Mouse (Mus musculus) limb, embryonic 14.5 days (tissue): ENCODE measurements around the gene Brd7. TPM values are rescaled to one million over a fixed set of nuclear protein-coding genes. Genes with fewer than 3 reads are reported as not detected.

Experiments
- ATAC-seq: fragments of 200-750 bp; cut with Nextera tagmentation; 2 replicates; pipeline ENCODE4 v1.8.0; 2017; ENCODE audit warnings: low read depth, moderate number of reproducible peaks, moderate TSS enrichment; ENCODE audit not compliant: low FRiP score
- DNase-seq: peaks from one replicate; pipeline ENCODE4 v3.0.0-alpha.2; 2015; ENCODE audit warnings: low spot score
- H3K27ac ChIP-seq: fragments of 300-500 bp; sonication (generic); replicated peaks from 2 replicates; pipeline ENCODE4 v1.5.1; 2014; ENCODE audit warnings: low read depth, mild to moderate bottlenecking, low read length, moderate library complexity, mixed read lengths
- H3K27me3 ChIP-seq: fragments of 300-500 bp; sonication (generic); 2 replicates; pipeline ENCODE4 v1.6.1; 2014; ENCODE audit warnings: low read length, mixed read lengths; ENCODE audit not compliant: control insufficient read depth, insufficient read depth
- H3K36me3 ChIP-seq: fragments of 300-500 bp; sonication (generic); 2 replicates; pipeline ENCODE4 v1.6.1; 2014; ENCODE audit warnings: mild to moderate bottlenecking, low read length, moderate library complexity, mixed read lengths; ENCODE audit not compliant: control insufficient read depth, insufficient read depth
- H3K4me1 ChIP-seq: fragments of 300-500 bp; sonication (generic); 2 replicates; pipeline ENCODE4 v1.6.1; 2014; ENCODE audit warnings: antibody characterized with exemption, low read length, mixed read lengths; ENCODE audit not compliant: control insufficient read depth, insufficient read depth
- H3K4me2 ChIP-seq: fragments of 300-500 bp; sonication (generic); replicated peaks from 2 replicates; pipeline ENCODE4 v1.6.1; 2014; ENCODE audit warnings: low read depth, mild to moderate bottlenecking, low read length, moderate library complexity; ENCODE audit not compliant: severe bottlenecking
- H3K4me3 ChIP-seq: fragments of 300-500 bp; sonication (generic); replicated peaks from 2 replicates; pipeline ENCODE4 v1.5.1; 2014; ENCODE audit warnings: low read length
- H3K9ac ChIP-seq: fragments of 300-500 bp; sonication (generic); 2 replicates; pipeline ENCODE4 v1.6.1; 2014; ENCODE audit warnings: mild to moderate bottlenecking, low read depth, low read length, moderate library complexity; ENCODE audit not compliant: severe bottlenecking
- H3K9me3 ChIP-seq: fragments of 300-500 bp; sonication (generic); 2 replicates; pipeline ENCODE4 v1.6.1; 2016; ENCODE audit warnings: low read length; ENCODE audit not compliant: control insufficient read depth
- POLR2A ChIP-seq: fragments of 200-500 bp; IDR thresholded peaks from 2 replicates; pipeline ENCODE4 v1.8.0; 2012; ENCODE audit warnings: inconsistent platforms, mild to moderate bottlenecking, moderate library complexity, borderline replicate concordance; ENCODE audit not compliant: insufficient read depth, insufficient read length; ENCODE audit errors: extremely low read depth
- whole genome bisulfite sequencing: fragments of 180-500 bp; shearing (Covaris S2); extraction: QIAGEN DNeasy Blood & Tissue Kit; methylation state at CpG from one replicate; pipeline ENCODE4 v1.1.7; 2014; 5-methylcytosine and 5-hydroxymethylcytosine counted together
- polyA plus RNA-seq, 2 experiments: library from polyadenylated mRNA; depleted of rRNA in 1 of 2; stranded (reverse) in 1 of 2; unstranded in 1 of 2; fragments of >200 nt; fragmentation: Nextera tagmentation in 1 of 2; extraction: Ambion mirVana in 1 of 2; gene quantifications; 2 replicates each; pipeline versions ENCODE4 v1.2.1 to v1.2.3; 2012 to 2014

Brd7 gene
- polyA plus RNA-seq, 2 experiments: 73.6 to 77.7 TPM

DNA sequence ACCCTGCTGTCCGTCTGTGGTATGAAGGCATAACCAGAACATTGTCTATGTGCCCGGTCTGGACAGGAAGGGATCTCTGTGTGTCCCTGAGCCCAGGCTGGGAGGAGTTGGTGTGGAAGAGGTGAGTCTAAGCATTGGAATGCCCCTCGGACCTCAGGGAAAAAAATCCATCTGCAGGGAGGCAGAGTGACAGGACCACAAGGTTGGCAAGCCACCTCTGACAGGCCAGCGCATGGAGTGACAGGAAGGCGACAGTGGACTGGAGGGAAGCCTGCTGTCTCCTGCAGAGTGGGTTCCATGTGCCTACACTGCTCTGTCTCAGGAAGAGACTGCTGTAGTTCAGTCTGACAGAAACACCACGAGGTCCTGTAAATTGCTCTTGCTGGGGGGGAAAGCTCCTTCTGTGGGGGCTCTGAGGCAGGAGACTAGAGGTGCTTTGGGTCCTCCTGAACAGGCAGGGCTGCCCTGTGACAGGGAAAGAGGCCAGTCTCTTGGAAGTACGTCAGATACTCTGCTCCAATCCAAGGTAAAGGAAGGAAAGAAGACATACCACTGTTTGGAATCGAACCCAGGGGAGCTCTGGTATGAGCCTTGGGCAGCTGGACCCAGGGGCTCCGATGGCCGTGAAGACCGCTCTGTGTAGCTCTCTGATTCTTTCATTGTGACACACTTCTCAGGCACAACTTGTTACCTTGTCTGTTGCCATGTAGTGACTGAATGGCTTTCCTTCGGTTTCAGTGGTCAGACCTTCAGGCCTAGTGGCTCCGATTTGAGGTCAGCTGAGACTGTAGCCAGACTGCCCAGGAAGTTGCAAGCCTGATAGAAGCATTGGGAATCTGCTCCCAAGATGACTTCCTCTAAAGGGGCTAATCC is 78.5 kb downstream of the Brd7 start:
- 76% methylated on average over 13 of the region's 13 CpGs for WGBS
- no peak for TF ChIP-seq POLR2A
- H3K4me2 ChIP-seq: no peak overlapping the region
- H3K9me3 ChIP-seq: no peaks in the 10 kb centered on the region
- DNase-seq: no peak
- ATAC-seq: no peak
- no peaks in the 10 kb centered on the region for H3K27me3 ChIP-seq
- no peak overlapping the region for H3K9ac ChIP-seq
- no peaks in the 10 kb centered on the region for H3K36me3 ChIP-seq
- H3K4me1 ChIP-seq: peaks cover 22% of the 10 kb centered on the region
- H3K27ac ChIP-seq: no peak overlapping the region
- no peak overlapping the region for H3K4me3 ChIP-seq

DNA sequence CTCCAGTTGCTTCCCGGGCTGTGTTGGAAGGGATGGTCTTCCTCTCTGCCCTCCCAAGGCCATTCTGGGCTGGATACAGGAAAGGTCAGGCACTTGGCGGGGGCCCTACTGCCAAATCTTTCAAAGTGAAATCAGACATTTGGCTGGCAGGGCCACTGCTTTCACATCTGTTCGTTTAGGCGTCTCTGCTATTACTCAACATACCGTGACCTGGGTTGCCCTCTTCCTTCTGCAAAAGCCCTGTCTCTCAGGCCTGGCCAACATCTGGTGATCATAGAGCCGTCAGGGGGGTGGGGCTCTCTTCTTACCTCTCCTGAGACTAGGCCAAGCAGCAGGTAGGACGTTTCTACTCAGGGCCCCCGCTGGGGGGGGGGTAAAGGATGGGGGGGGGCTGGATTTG is 79.3 kb downstream of the Brd7 start:
- peaks cover 14% of the 10 kb centered on the region for H3K4me1 ChIP-seq
- peak; percentile 45 for DNase-seq
- no peak for ATAC-seq

More for the DNA sequence above, 79.3 kb downstream of the Brd7 start:
- Histone ChIP-seq H3K36me3 (no peaks in the 10 kb centered on the region), H3K4me3 (no peak overlapping the region), H3K9me3 (no peaks in the 10 kb centered on the region), H3K27ac (no peak overlapping the region), H3K4me2 (no peak overlapping the region), H3K9ac (no peak overlapping the region), H3K27me3 (no peaks in the 10 kb centered on the region)
- TF ChIP-seq POLR2A: no peak
- 18% methylated on average over 7 of the region's 8 CpGs for WGBS

Other genes with a start within 250 kb of the Brd7 start
- 70.1 and 70.9 TPM in 2 replicates for gene Cnep1r1, start 243.4 kb downstream of the Brd7 start, polyA plus RNA-seq (2012; rRNA removed)
- gene Cnep1r1, start 243.4 kb downstream of the Brd7 start, polyA plus RNA-seq (2014; fragmentation: Nextera tagmentation; extraction: Ambion mirVana): 42.5 and 43.5 TPM in 2 replicates
- gene Heatr3, start 224.3 kb downstream of the Brd7 start, polyA plus RNA-seq (2012; rRNA removed): 47.8 and 48.7 TPM in 2 replicates
- 55.0 and 58.4 TPM in 2 replicates for gene Heatr3, start 224.3 kb downstream of the Brd7 start, polyA plus RNA-seq (2014; fragmentation: Nextera tagmentation; extraction: Ambion mirVana)
- gene Tent4b, start 163.0 kb downstream of the Brd7 start, polyA plus RNA-seq (2012; rRNA removed): 22.7 and 24.8 TPM in 2 replicates
- gene Tent4b, start 163.0 kb downstream of the Brd7 start, polyA plus RNA-seq (2014; fragmentation: Nextera tagmentation; extraction: Ambion mirVana): 10.9 and 16.1 TPM in 2 replicates
- 7.9 and 8.9 TPM in 2 replicates for gene Adcy7, start 89.8 kb downstream of the Brd7 start, polyA plus RNA-seq (2012; rRNA removed)
- gene Adcy7, start 89.8 kb downstream of the Brd7 start, polyA plus RNA-seq (2014; fragmentation: Nextera tagmentation; extraction: Ambion mirVana): 7.3 and 7.8 TPM in 2 replicates
- gene Nkd1, start 159.2 kb upstream of the Brd7 start, polyA plus RNA-seq (2012; rRNA removed): 48.6 and 61.4 TPM in 2 replicates
- gene Nkd1, start 159.2 kb upstream of the Brd7 start, polyA plus RNA-seq (2014; fragmentation: Nextera tagmentation; extraction: Ambion mirVana): 53.9 and 66.4 TPM in 2 replicates